Comparison of ENCODE assay signal across 8 mouse cellular contexts in the genomic region with DNA sequence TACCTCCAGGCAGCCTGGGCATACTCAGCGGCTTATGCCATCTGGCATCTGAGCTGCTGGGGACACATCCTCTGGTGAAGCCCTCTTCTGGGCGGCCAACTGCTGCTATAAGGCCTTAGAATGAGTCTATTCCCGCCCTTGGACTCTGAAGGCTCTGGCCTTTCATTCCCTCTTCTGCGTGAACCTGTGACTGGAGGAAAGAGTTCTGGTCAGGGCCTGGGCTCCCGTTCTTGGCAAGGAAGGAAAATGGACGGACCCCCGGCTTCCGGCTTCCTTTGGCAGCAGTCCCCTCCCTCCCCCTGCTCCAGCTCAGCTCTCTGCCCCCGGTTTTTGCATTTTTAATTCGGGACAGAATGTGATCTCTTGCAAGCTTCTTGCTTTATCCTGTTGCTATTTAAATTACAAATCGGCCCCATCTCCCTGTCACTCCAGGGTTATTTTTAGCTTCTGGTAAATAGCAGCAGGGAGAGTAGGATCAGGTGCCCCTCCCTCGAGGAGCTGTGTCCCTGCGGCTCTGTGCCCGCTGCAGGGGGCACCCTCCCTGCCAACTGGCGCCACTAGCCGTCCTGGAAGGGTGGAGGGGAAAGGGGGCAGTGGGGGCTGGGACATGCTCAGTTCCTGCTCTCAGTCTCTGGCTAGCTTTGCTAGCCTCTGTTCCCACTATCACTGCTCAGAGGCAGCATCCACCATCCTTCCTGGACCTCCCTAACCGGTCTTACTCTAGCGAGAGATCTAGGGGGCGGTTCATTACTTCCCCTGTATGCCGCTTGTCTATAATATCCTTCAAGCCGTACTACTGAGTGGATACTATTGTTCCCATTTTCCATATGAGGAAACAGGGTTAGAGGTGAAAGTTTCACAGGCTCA. TPM values are rescaled to one million over a fixed set of nuclear protein-coding genes. Genes with fewer than 3 reads are reported as not detected.
A peak's percentile ranks its signal among the peaks of the same experiment; 100 is the strongest.
DNase-seq lines count a peak whose midpoint lies in the region; ATAC-seq and TF ChIP-seq lines count a peak whose summit lies in the region.

No protein-coding gene starts in this region.

- H3K4me1 ChIP-seq in kidney, embryonic 16.5 days (ENCODE audit: insufficient read depth, low read length) = peaks cover 30% of the 10 kb centered on the region
- H3K4me1 ChIP-seq in lung, postnatal 0 days (ENCODE audit: insufficient read depth, low read depth, low read length) = peaks cover 5% of the 10 kb centered on the region
- peaks cover 10% of the 10 kb centered on the region for H3K4me1 ChIP-seq in stomach, embryonic 14.5 days (ENCODE audit: control insufficient read depth, insufficient read depth, low read length)

- no peaks in the 10 kb centered on the region for H3K9me3 ChIP-seq in kidney, embryonic 16.5 days (ENCODE audit: low read length)
- no peaks in the 10 kb centered on the region for H3K9me3 ChIP-seq in lung, postnatal 0 days (ENCODE audit: low read length)
- H3K9me3 ChIP-seq in stomach, embryonic 14.5 days (ENCODE audit: control insufficient read depth, low read depth, low read length) = no peaks in the 10 kb centered on the region

- no peak for DNase-seq in cerebellum, postnatal 4 days (ENCODE audit: low spot score in 2 of 2)
- peak; percentile 84 to 89 for DNase-seq in cerebellum, postnatal 14 days
- peak; percentile 64 to 72 for DNase-seq in heart, adult 9 months (ENCODE audit: low spot score in 2 of 2)
- DNase-seq in lung, postnatal 0 days (ENCODE audit: low spot score) = peak; percentile 65

- peak overlapping the region; percentile 14; the same call in 1 of the 2 replicates for H3K9ac ChIP-seq in kidney, embryonic 16.5 days (replicated peaks; ENCODE audit: low read length)
- no peak overlapping the region for H3K9ac ChIP-seq in lung, postnatal 0 days (replicated peaks; ENCODE audit: low read depth)
- no peak overlapping the region; the same call in 1 of the 2 replicates for H3K9ac ChIP-seq in stomach, embryonic 14.5 days (replicated peaks; ENCODE audit: low read depth, low read length)

- no peak; the same call in 1 of the 2 replicates for TF ChIP-seq EP300 in lung, postnatal 0 days (IDR thresholded peaks at IDR 0.05)

- H3K4me2 ChIP-seq in kidney, embryonic 16.5 days (replicated peaks; ENCODE audit: low read depth, low read length) = 0 out of 2 replicates have a peak overlapping the region, but pooled peaks have one; percentile 19
- peak overlapping the region; percentile 20 for H3K4me2 ChIP-seq in lung, postnatal 0 days (replicated peaks; ENCODE audit: low read depth, low read length)
- peak overlapping the region; percentile 10 for H3K4me2 ChIP-seq in stomach, embryonic 14.5 days (replicated peaks; ENCODE audit: low read depth, low read length)

- 19% methylated on average over 21 of the region's 21 CpGs for whole genome bisulfite sequencing in kidney, embryonic 16.5 days
- WGBS in lung, postnatal 0 days = 16% methylated on average over 21 of the region's 21 CpGs
- WGBS in stomach, embryonic 14.5 days = 28% methylated on average over 21 of the region's 21 CpGs

- H3K4me3 ChIP-seq in kidney, embryonic 16.5 days (ENCODE audit: low read length) = no peak overlapping the region
- no peak overlapping the region for H3K4me3 ChIP-seq in lung, postnatal 0 days (ENCODE audit: low read depth, low read length)
- no peak overlapping the region for H3K4me3 ChIP-seq in stomach, embryonic 14.5 days (ENCODE audit: low read depth, low read length)

- H3K27me3 ChIP-seq in kidney, embryonic 16.5 days (ENCODE audit: insufficient read depth, low read length) = peaks cover 26% of the 10 kb centered on the region
- peaks cover 21% of the 10 kb centered on the region; the same call in 1 of the 2 replicates for H3K27me3 ChIP-seq in lung, postnatal 0 days (replicated peaks; ENCODE audit: insufficient read depth, low read length)
- H3K27me3 ChIP-seq in stomach, embryonic 14.5 days (ENCODE audit: control insufficient read depth, insufficient read depth, low read length) = peaks cover 11% of the 10 kb centered on the region; the same call in 1 of the 2 replicates

- ATAC-seq in cerebellum, adult (ENCODE audit: insufficient number of reproducible peaks, low FRiP score, low TSS enrichment) = peak; percentile 42
- peak; percentile 49 for ATAC-seq in kidney, embryonic 16.5 days (ENCODE audit: low FRiP score, low TSS enrichment)
- peak; percentile 57 for ATAC-seq in lung, postnatal 0 days
- no peak for ATAC-seq in stomach, embryonic 14.5 days (ENCODE audit: insufficient number of reproducible peaks, insufficient read depth, low FRiP score, low read depth)
- no peak for ATAC-seq in activated CD4-positive, CD25-positive, alpha-beta regulatory T cell, adult 4 months

- peak; percentile 40 for TF ChIP-seq CTCF in lung, postnatal 0 days (IDR thresholded peaks at IDR 0.05)

- peak overlapping the region; percentile 77 for H3K27ac ChIP-seq in kidney, embryonic 16.5 days (ENCODE audit: low read length)
- peak overlapping the region; percentile 87 for H3K27ac ChIP-seq in lung, postnatal 0 days (ENCODE audit: low read length)
- H3K27ac ChIP-seq in stomach, embryonic 14.5 days (ENCODE audit: low read length) = peak overlapping the region; percentile 67

- no peaks in the 10 kb centered on the region for H3K36me3 ChIP-seq in kidney, embryonic 16.5 days (ENCODE audit: insufficient read depth, low read length)
- no peaks in the 10 kb centered on the region for H3K36me3 ChIP-seq in lung, postnatal 0 days (ENCODE audit: insufficient read depth, low read length)
- H3K36me3 ChIP-seq in stomach, embryonic 14.5 days (ENCODE audit: control insufficient read depth, insufficient read depth, low read length) = no peaks in the 10 kb centered on the region

RNA-seq across cellular contexts. Expression of gene Dgkz, which starts 4.2 kb away (rescaled TPM):
- 52.0 and 52.1 TPM in 2 replicates for polyA plus RNA-seq in kidney, embryonic 16.5 days (2015; fragmentation: Nextera tagmentation; extraction: Ambion mirVana)
- polyA plus RNA-seq in lung, postnatal 0 days (2015; fragmentation: Nextera tagmentation; extraction: Ambion mirVana) = 50.7 and 54.0 TPM in 2 replicates
- polyA plus RNA-seq in stomach, embryonic 14.5 days (2014; fragmentation: Nextera tagmentation; extraction: Ambion mirVana) = 45.4 and 47.9 TPM in 2 replicates
- 100 to 1,000 TPM in 1 of 2 experiments, 10 to 100 TPM in 1; 98.3 to 132 TPM for polyA plus RNA-seq in activated CD4-positive, CD25-positive, alpha-beta regulatory T cell, adult 4 months (2017; shearing (Covaris generic))

RNA-seq across cellular contexts. Expression of gene Gm9821, which starts 26.0 kb away (rescaled TPM):
- 0.27 and 0.71 TPM in 2 replicates for polyA plus RNA-seq in kidney, embryonic 16.5 days (2015; fragmentation: Nextera tagmentation; extraction: Ambion mirVana)
- polyA plus RNA-seq in lung, postnatal 0 days (2015; fragmentation: Nextera tagmentation; extraction: Ambion mirVana) = 0.14 and 0.35 TPM in 2 replicates
- polyA plus RNA-seq in stomach, embryonic 14.5 days (2014; fragmentation: Nextera tagmentation; extraction: Ambion mirVana) = 1.2 and 1.4 TPM in 2 replicates
- polyA plus RNA-seq in activated CD4-positive, CD25-positive, alpha-beta regulatory T cell, adult 4 months (2017; shearing (Covaris generic)) = 1 to 10 TPM; 1.6 to 2.4 TPM

RNA-seq across cellular contexts. Expression of gene Mdk, which starts 39.4 kb away (rescaled TPM):
- polyA plus RNA-seq in kidney, embryonic 16.5 days (2015; fragmentation: Nextera tagmentation; extraction: Ambion mirVana) = 1,159 and 1,184 TPM in 2 replicates
- polyA plus RNA-seq in lung, postnatal 0 days (2015; fragmentation: Nextera tagmentation; extraction: Ambion mirVana) = 101 and 104 TPM in 2 replicates
- polyA plus RNA-seq in stomach, embryonic 14.5 days (2014; fragmentation: Nextera tagmentation; extraction: Ambion mirVana) = 1,102 and 1,256 TPM in 2 replicates
- polyA plus RNA-seq in activated CD4-positive, CD25-positive, alpha-beta regulatory T cell, adult 4 months (2017; shearing (Covaris generic)) = 1 to 10 TPM; 1.2 to 2.0 TPM

RNA-seq across cellular contexts. Expression of gene Chrm4, which starts 44.4 kb away (rescaled TPM):
- polyA plus RNA-seq in kidney, embryonic 16.5 days (2015; fragmentation: Nextera tagmentation; extraction: Ambion mirVana) = 0.11 and 0.19 TPM in 2 replicates
- polyA plus RNA-seq in lung, postnatal 0 days (2015; fragmentation: Nextera tagmentation; extraction: Ambion mirVana) = 0.12 and 0.16 TPM in 2 replicates
- 0.17 TPM in 1 of 2 replicates, not detected in the other for polyA plus RNA-seq in stomach, embryonic 14.5 days (2014; fragmentation: Nextera tagmentation; extraction: Ambion mirVana)
- 1 to 10 TPM in 1 of 2 experiments, under 1 TPM in 1; 0.54 to 1.2 TPM for polyA plus RNA-seq in activated CD4-positive, CD25-positive, alpha-beta regulatory T cell, adult 4 months (2017; shearing (Covaris generic))

RNA-seq across cellular contexts. Expression of gene Creb3l1, which starts 52.8 kb away (rescaled TPM):
- 12.3 and 14.9 TPM in 2 replicates for polyA plus RNA-seq in kidney, embryonic 16.5 days (2015; fragmentation: Nextera tagmentation; extraction: Ambion mirVana)
- polyA plus RNA-seq in lung, postnatal 0 days (2015; fragmentation: Nextera tagmentation; extraction: Ambion mirVana) = 7.0 and 8.1 TPM in 2 replicates
- 33.2 and 35.2 TPM in 2 replicates for polyA plus RNA-seq in stomach, embryonic 14.5 days (2014; fragmentation: Nextera tagmentation; extraction: Ambion mirVana)
- polyA plus RNA-seq in activated CD4-positive, CD25-positive, alpha-beta regulatory T cell, adult 4 months (2017; shearing (Covaris generic)) = 1 to 10 TPM in 1 of 2 experiments, under 1 TPM in 1; 0.59 to 1.1 TPM

Comparison
In these comparisons a context has a peak if more than half of its experiments do, and no peak if none do; other contexts are left out.
1. DNase-seq: peak in cerebellum, postnatal 14 days (2 of 2), heart, adult 9 months (2 of 2) and lung, postnatal 0 days (single experiment); none in cerebellum, postnatal 4 days (0 of 2).
2. ATAC-seq: peak in cerebellum, adult (single experiment), kidney, embryonic 16.5 days (single experiment) and lung, postnatal 0 days (single experiment); none in stomach, embryonic 14.5 days (single experiment) and activated CD4-positive, CD25-positive, alpha-beta regulatory T cell, adult 4 months (single experiment).
3. RNA of gene Mdk, which starts 39.4 kb away (polyA plus RNA-seq): 1,102 to 1,256 TPM in stomach, embryonic 14.5 days, 1,159 to 1,184 TPM in kidney, embryonic 16.5 days and 101 to 104 TPM in lung, postnatal 0 days; 1.2 to 2.0 TPM in activated CD4-positive, CD25-positive, alpha-beta regulatory T cell, adult 4 months; every median in the first group is over 10 times any median in the second.
4. Peak in every context shown above with its lines, with median percentiles within 50 percentile points of each other: H3K27ac ChIP-seq and H3K4me2 ChIP-seq.